Mouse (Mus musculus): ENCODE measurements around the gene Camk2d. TPM values are rescaled to one million over a fixed set of nuclear protein-coding genes. Genes with fewer than 3 reads are reported as not detected.

Camk2d gene
- total and polyA plus RNA-seq, 3 experiments = 66.1 to 80.4 (median 77.3) TPM

GRCm38 (mm10) chr3:126634171-126634570 is 38.1 kb downstream of the Camk2d start:
- Histone ChIP-seq H3K4me1 (ENCODE audit: control insufficient read depth in 1 of 2, insufficient read depth in 2 of 2) (peaks cover 4 to 53% of the 10 kb centered on the region in 2 experiments), H3K27me3 (replicated peaks) (no peaks in the 10 kb centered on the region), H3K4me3 (replicated peaks in 1 of 3; ENCODE audit: low read depth in 2 of 3, low read length in 2 of 3, poor library complexity in 1 of 3) (no peak overlapping the region), H3K79me2 (replicated peaks; ENCODE audit: control insufficient read depth, extremely low read depth, insufficient read depth, poor library complexity, severe bottlenecking) (peaks cover 40% of the 10 kb centered on the region), H3K4me2 (ENCODE audit: insufficient read depth, low read depth, poor library complexity, severe bottlenecking) (no peak overlapping the region), H3K36me3 (replicated peaks in 1 of 2; ENCODE audit: control insufficient read depth in 1 of 2, insufficient read depth in 1 of 2, low read length in 1 of 2) (peaks cover 2 to 20% of the 10 kb centered on the region in 2 experiments), H3K27ac (ENCODE audit: insufficient read depth, low read depth) (no peak overlapping the region), H3K9ac (ENCODE audit: insufficient read depth, low read depth) (no peak overlapping the region), H3K9me3 (replicated peaks; ENCODE audit: low read length) (no peaks in the 10 kb centered on the region)
- dilution Hi-C loops (cut with MboI; ENCODE audit: extremely low pct_ligation_motif_present, extremely low pct_unique_long_range_greater_than_20kb, low sequenced_read_pairs) = no loop called here
- no peak for DNase-seq (ENCODE audit: extremely low read depth)
- TF ChIP-seq NELFE (IDR thresholded peaks at IDR 0.05; ENCODE audit: low read depth, low read length) (no peak), ZKSCAN1 (IDR thresholded peaks at IDR 0.05; ENCODE audit: borderline replicate concordance, low read depth, low read length) (no peak), GABPA (IDR thresholded peaks at IDR 0.05; ENCODE audit: insufficient replicate concordance, low read depth, low read length) (no peak), TBP (conservative IDR thresholded peaks at IDR 0.05; ENCODE audit: low read depth, low read length) (no peak), USF1 (IDR thresholded peaks at IDR 0.05; ENCODE audit: low read depth, low read length) (no peak), PAX5 (IDR thresholded peaks at IDR 0.05; ENCODE audit: low read length) (no peak), CHD2 (IDR thresholded peaks at IDR 0.05; ENCODE audit: low read length) (no peak), NRF1 (IDR thresholded peaks at IDR 0.05; ENCODE audit: low read depth, low read length) (no peak), HCFC1 (IDR thresholded peaks at IDR 0.05; ENCODE audit: low read depth, low read length) (no peak), BHLHE40 (IDR thresholded peaks at IDR 0.05; ENCODE audit: low read depth, low read length) (no peak), CTCF (conservative IDR thresholded peaks at IDR 0.05 in 1 of 2, IDR thresholded peaks at IDR 0.05 in 1 of 2; ENCODE audit: low read depth in 2 of 2, low read length in 2 of 2) (no peak), POLR2A (IDR thresholded peaks at IDR 0.05; ENCODE audit: low read depth, low read length) (no peak), ETS1 (conservative IDR thresholded peaks at IDR 0.05; ENCODE audit: low read depth, low read length) (no peak), E2F4 (IDR thresholded peaks at IDR 0.05; ENCODE audit: insufficient replicate concordance, low read depth, low read length) (no peak), ZNF384 (IDR thresholded peaks at IDR 0.05; ENCODE audit: low read depth, low read length) (no peak), MAFK (IDR thresholded peaks at IDR 0.05; ENCODE audit: insufficient replicate concordance, low read length) (no peak), RAD21 (IDR thresholded peaks at IDR 0.05; ENCODE audit: low read depth, low read length) (no peak), ZC3H11A (IDR thresholded peaks at IDR 0.05; ENCODE audit: low read depth, low read length) (no peak), ELF1 (IDR thresholded peaks at IDR 0.05; ENCODE audit: low read depth, low read length) (no peak), IRF4 (IDR thresholded peaks at IDR 0.05; ENCODE audit: low read depth, low read length) (no peak)
- in situ Hi-C loops (cut with MboI; ENCODE audit: low pct_ligation_motif_present, low pct_unique_long_range_greater_than_20kb, low sequenced_read_pairs) = no loop called here

DNA sequence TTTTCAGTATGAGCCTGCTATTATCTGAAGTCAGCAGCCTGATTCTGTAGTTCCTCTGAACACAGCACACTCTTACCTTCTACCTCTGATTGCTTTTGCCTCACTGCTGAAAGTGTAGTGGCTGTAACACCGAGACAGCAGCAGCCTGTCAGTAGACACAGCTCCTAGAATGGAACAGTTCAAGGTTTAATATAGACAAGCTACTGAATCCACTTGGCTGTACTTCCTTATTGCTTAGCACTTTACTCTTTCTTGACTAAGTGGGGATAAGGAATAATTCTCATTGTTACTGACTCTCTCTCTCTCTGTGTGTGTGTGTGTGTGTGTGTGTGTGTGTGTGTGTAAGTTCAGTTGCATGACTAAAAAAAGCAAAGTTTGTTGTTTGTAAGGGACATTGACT is 42.2 kb downstream of the Camk2d start:
- TF ChIP-seq MAZ (IDR thresholded peaks at IDR 0.05; ENCODE audit: low read depth, low read length) = no peak
- no peak for TF ChIP-seq HCFC1 (IDR thresholded peaks at IDR 0.05; ENCODE audit: low read depth, low read length)
- TF ChIP-seq ZNF384 (IDR thresholded peaks at IDR 0.05; ENCODE audit: low read depth, low read length) = no peak
- no peak for TF ChIP-seq KAT2A (IDR thresholded peaks at IDR 0.05; ENCODE audit: insufficient replicate concordance, low read length)
- TF ChIP-seq MYC (IDR thresholded peaks at IDR 0.05; ENCODE audit: low read depth, low read length) = no peak
- no peak for TF ChIP-seq JUND (conservative IDR thresholded peaks at IDR 0.05; ENCODE audit: low read depth, low read length)
- TF ChIP-seq TCF12 (IDR thresholded peaks at IDR 0.05; ENCODE audit: low read depth, low read length) = no peak
- no peak for TF ChIP-seq MEF2A (IDR thresholded peaks at IDR 0.05; ENCODE audit: borderline replicate concordance, low read depth, low read length)
- no peak for TF ChIP-seq CTCF (conservative IDR thresholded peaks at IDR 0.05 in 1 of 2, IDR thresholded peaks at IDR 0.05 in 1 of 2; ENCODE audit: low read depth in 2 of 2, low read length in 2 of 2)
- no peak for TF ChIP-seq SMC3 (IDR thresholded peaks at IDR 0.05; ENCODE audit: low read depth, low read length)
- no peak for TF ChIP-seq CHD1 (IDR thresholded peaks at IDR 0.05; ENCODE audit: low read depth, low read length)
- no peak for TF ChIP-seq ELF1 (IDR thresholded peaks at IDR 0.05; ENCODE audit: low read depth, low read length)
- no peak for TF ChIP-seq SIN3A (IDR thresholded peaks at IDR 0.05; ENCODE audit: low read length)
- no peak for TF ChIP-seq PAX5 (IDR thresholded peaks at IDR 0.05; ENCODE audit: low read length)
- no peak for TF ChIP-seq ZC3H11A (IDR thresholded peaks at IDR 0.05; ENCODE audit: low read depth, low read length)
- TF ChIP-seq NELFE (IDR thresholded peaks at IDR 0.05; ENCODE audit: low read depth, low read length) = no peak
- no peak for TF ChIP-seq GABPA (IDR thresholded peaks at IDR 0.05; ENCODE audit: insufficient replicate concordance, low read depth, low read length)
- TF ChIP-seq MAX (IDR thresholded peaks at IDR 0.05; ENCODE audit: low read length) = no peak
- no peak for TF ChIP-seq POLR2A (IDR thresholded peaks at IDR 0.05; ENCODE audit: low read depth, low read length)
- H3K27ac ChIP-seq (ENCODE audit: insufficient read depth, low read depth) = no peak overlapping the region
- no peaks in the 10 kb centered on the region for H3K27me3 ChIP-seq (replicated peaks)
- H3K36me3 ChIP-seq (replicated peaks in 1 of 2; ENCODE audit: control insufficient read depth in 1 of 2, insufficient read depth in 1 of 2, low read length in 1 of 2) = peaks cover 2 to 29% of the 10 kb centered on the region in 2 experiments
- H3K9me3 ChIP-seq (replicated peaks; ENCODE audit: low read length) = no peaks in the 10 kb centered on the region
- H3K79me2 ChIP-seq (replicated peaks; ENCODE audit: control insufficient read depth, extremely low read depth, insufficient read depth, poor library complexity, severe bottlenecking) = peaks cover 45% of the 10 kb centered on the region
- H3K4me3 ChIP-seq (replicated peaks in 1 of 3; ENCODE audit: low read depth in 2 of 3, low read length in 2 of 3, poor library complexity in 1 of 3) = no peak overlapping the region
- DNase-seq (ENCODE audit: extremely low read depth) = no peak
- dilution Hi-C loops (cut with MboI; ENCODE audit: extremely low pct_ligation_motif_present, extremely low pct_unique_long_range_greater_than_20kb, low sequenced_read_pairs) (no loop called here), in situ Hi-C loops (cut with MboI; ENCODE audit: low pct_ligation_motif_present, low pct_unique_long_range_greater_than_20kb, low sequenced_read_pairs) (no loop called here)
- H3K4me1 ChIP-seq (ENCODE audit: control insufficient read depth in 1 of 2, insufficient read depth in 2 of 2) = peaks cover 4 to 59% of the 10 kb centered on the region in 2 experiments; a peak in 3 of 4 replicates
- no peak overlapping the region for H3K9ac ChIP-seq (ENCODE audit: insufficient read depth, low read depth)
- H3K4me2 ChIP-seq (ENCODE audit: insufficient read depth, low read depth, poor library complexity, severe bottlenecking) = no peak overlapping the region

Data from CH12.LX (cell line).